Comparison of ENCODE assay signal across 8 mouse cellular contexts in the genomic region with DNA sequence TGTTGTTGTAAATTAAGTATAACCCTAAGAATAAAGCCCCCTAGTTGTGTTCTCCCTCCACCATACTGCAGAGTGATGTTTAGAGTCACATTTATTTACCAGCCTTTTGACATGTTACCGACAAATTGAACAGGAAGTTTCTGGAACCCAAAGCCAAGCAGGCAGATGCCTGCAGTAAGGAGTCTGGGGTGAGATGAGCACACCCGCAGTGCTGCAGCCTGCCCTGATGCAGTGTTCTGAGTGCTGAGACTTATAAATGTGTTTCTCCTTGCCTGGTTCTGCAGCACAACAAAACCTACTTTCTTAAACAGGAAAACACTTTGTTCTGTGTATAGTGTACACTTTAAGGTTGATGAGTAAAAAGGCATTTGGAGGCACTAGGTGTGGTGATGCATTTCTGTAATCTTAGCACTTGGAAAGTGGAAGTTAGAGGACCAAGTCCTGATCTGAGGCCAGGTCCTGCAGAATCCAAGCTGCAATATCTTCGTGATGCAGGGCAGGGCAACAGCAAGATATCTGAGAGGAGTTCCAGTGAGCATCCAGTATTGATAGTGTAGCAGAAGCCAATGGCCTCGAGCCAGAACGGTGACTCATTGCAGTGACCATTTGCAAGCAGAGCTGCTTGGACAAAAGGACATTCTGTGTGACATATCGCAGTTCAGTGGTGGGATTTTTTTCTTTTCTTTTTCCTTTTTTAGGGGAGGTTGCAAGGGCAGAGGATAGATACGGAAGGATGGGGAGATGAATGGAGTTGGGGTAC. TPM values are rescaled to one million over a fixed set of nuclear protein-coding genes. Genes with fewer than 3 reads are reported as not detected.
A peak's percentile ranks its signal among the peaks of the same experiment; 100 is the strongest.
DNase-seq lines count a peak whose midpoint lies in the region; ATAC-seq and TF ChIP-seq lines count a peak whose summit lies in the region.

No protein-coding gene starts in this region.

- no peaks in the 10 kb centered on the region for H3K27me3 ChIP-seq in heart, embryonic 12.5 days (replicated peaks)
- no peaks in the 10 kb centered on the region for H3K27me3 ChIP-seq in lung, embryonic 14.5 days (ENCODE audit: insufficient read depth, low read length)
- no peaks in the 10 kb centered on the region for H3K27me3 ChIP-seq in midbrain, embryonic 16.5 days (ENCODE audit: control insufficient read depth, insufficient read depth, low read depth, low read length)

- TF ChIP-seq CTCF in lung, embryonic 14.5 days (IDR thresholded peaks at IDR 0.05; ENCODE audit: low read depth), result no peak

- no peak overlapping the region for H3K9ac ChIP-seq in heart, embryonic 12.5 days
- no peak overlapping the region for H3K9ac ChIP-seq in lung, embryonic 14.5 days
- no peak overlapping the region for H3K9ac ChIP-seq in midbrain, embryonic 16.5 days (ENCODE audit: low read depth, low read length)

- H3K27ac ChIP-seq in heart, embryonic 12.5 days (ENCODE audit: poor library complexity, severe bottlenecking), result peak overlapping the region; percentile 76
- 0 out of 2 replicates have a peak overlapping the region, but pooled peaks have one; percentile 21 for H3K27ac ChIP-seq in lung, embryonic 14.5 days (ENCODE audit: low read depth)
- no peak overlapping the region for H3K27ac ChIP-seq in midbrain, embryonic 16.5 days (ENCODE audit: low read length)

- no peaks in the 10 kb centered on the region for H3K36me3 ChIP-seq in heart, embryonic 12.5 days
- H3K36me3 ChIP-seq in lung, embryonic 14.5 days (ENCODE audit: insufficient read depth), result no peaks in the 10 kb centered on the region
- H3K36me3 ChIP-seq in midbrain, embryonic 16.5 days (ENCODE audit: control insufficient read depth, insufficient read depth, low read length), result no peaks in the 10 kb centered on the region

- peak overlapping the region; percentile 5; the same call in 1 of the 2 replicates for H3K4me2 ChIP-seq in heart, embryonic 12.5 days
- no peak overlapping the region for H3K4me2 ChIP-seq in lung, embryonic 14.5 days
- H3K4me2 ChIP-seq in midbrain, embryonic 16.5 days (ENCODE audit: low read length), result no peak overlapping the region

- peak; percentile 67 for ATAC-seq in heart, embryonic 12.5 days (ENCODE audit: insufficient number of reproducible peaks, low FRiP score)
- peak; percentile 31; the same call in 1 of the 2 replicates for ATAC-seq in lung, embryonic 14.5 days (ENCODE audit: insufficient read depth)
- ATAC-seq in midbrain, embryonic 16.5 days, result no peak
- no peak for ATAC-seq in activated CD4-positive, CD25-positive, alpha-beta regulatory T cell, adult 4 months

- no peaks in the 10 kb centered on the region for H3K9me3 ChIP-seq in heart, embryonic 12.5 days (replicated peaks)
- no peaks in the 10 kb centered on the region for H3K9me3 ChIP-seq in lung, embryonic 14.5 days (ENCODE audit: low read depth, low read length)
- no peaks in the 10 kb centered on the region for H3K9me3 ChIP-seq in midbrain, embryonic 16.5 days (replicated peaks; ENCODE audit: control insufficient read depth, low read length, poor library complexity, severe bottlenecking)

- peaks cover 40% of the 10 kb centered on the region for H3K4me1 ChIP-seq in heart, embryonic 12.5 days (replicated peaks)
- H3K4me1 ChIP-seq in lung, embryonic 14.5 days (ENCODE audit: insufficient read depth), result peaks cover 19% of the 10 kb centered on the region
- peaks cover 31% of the 10 kb centered on the region for H3K4me1 ChIP-seq in midbrain, embryonic 16.5 days (ENCODE audit: control insufficient read depth, insufficient read depth, low read length)

- 31% methylated on average over 7 of the region's 7 CpGs for WGBS in heart, embryonic 12.5 days
- 46% methylated on average over 7 of the region's 7 CpGs for WGBS in lung, embryonic 14.5 days
- 59% methylated on average over 7 of the region's 7 CpGs for WGBS in midbrain, embryonic 16.5 days

- peak; percentile 51 to 61 for DNase-seq in right cerebral cortex, adult 2 months (ENCODE audit: low spot score in 2 of 2)
- DNase-seq in right cerebral cortex, postnatal 25 days, result no peak
- peak; percentile 91 to 96 for DNase-seq in cerebellum, adult 18-20 months
- peak; percentile 85 for DNase-seq in lung, embryonic 14.5 days
- peak; percentile 65 for DNase-seq in urinary bladder, postnatal 25 days (ENCODE audit: low spot score)

- H3K4me3 ChIP-seq in heart, embryonic 12.5 days, result no peak overlapping the region
- no peak overlapping the region for H3K4me3 ChIP-seq in lung, embryonic 14.5 days (ENCODE audit: low read depth, low read length)
- no peak overlapping the region for H3K4me3 ChIP-seq in midbrain, embryonic 16.5 days (ENCODE audit: low read depth, low read length)

RNA-seq across cellular contexts. Expression of a gene that starts 58.0 kb away (rescaled TPM):
- polyA plus RNA-seq in heart, embryonic 12.5 days (2016; fragmentation: Nextera tagmentation; extraction: Ambion mirVana), result 21.9 and 22.3 TPM in 2 replicates
- 45.1 and 54.3 TPM in 2 replicates for polyA plus RNA-seq in lung, embryonic 14.5 days (2014; fragmentation: Nextera tagmentation; extraction: Ambion mirVana)
- polyA plus RNA-seq in midbrain, embryonic 16.5 days (2015; fragmentation: Nextera tagmentation; extraction: Ambion mirVana), result 33.5 and 38.3 TPM in 2 replicates
- 10 to 100 TPM; 14.2 to 15.0 TPM for polyA plus RNA-seq in activated CD4-positive, CD25-positive, alpha-beta regulatory T cell, adult 4 months (2017; shearing (Covaris generic))

Comparison
In these comparisons a context has a peak if more than half of its experiments do, and no peak if none do; other contexts are left out.
1. ATAC-seq: peak in heart, embryonic 12.5 days (single experiment) and lung, embryonic 14.5 days (single experiment); none in midbrain, embryonic 16.5 days (single experiment) and activated CD4-positive, CD25-positive, alpha-beta regulatory T cell, adult 4 months (single experiment).